Mouse (Mus musculus) small intestine, adult 10 weeks (tissue): ENCODE results near the gene Fam162b. TPM values are rescaled to one million over a fixed set of nuclear protein-coding genes. Genes with fewer than 3 reads are reported as not detected.

ENCODE experiments used
- polyA plus RNA-seq: library from polyadenylated mRNA; stranded (reverse); fragments of 350-450 nt; fragmentation: Illumina TruSeq; extraction: RNeasy Lipid Tissue Mini Kit (QIAGEN cat#74804); gene quantifications from one replicate; pipeline ENCODE4 v1.2.3, GENCODE M21; 2014; ENCODE audit warnings: low replicate concordance

Fam162b gene
- polyA plus RNA-seq = not detected

DNA sequence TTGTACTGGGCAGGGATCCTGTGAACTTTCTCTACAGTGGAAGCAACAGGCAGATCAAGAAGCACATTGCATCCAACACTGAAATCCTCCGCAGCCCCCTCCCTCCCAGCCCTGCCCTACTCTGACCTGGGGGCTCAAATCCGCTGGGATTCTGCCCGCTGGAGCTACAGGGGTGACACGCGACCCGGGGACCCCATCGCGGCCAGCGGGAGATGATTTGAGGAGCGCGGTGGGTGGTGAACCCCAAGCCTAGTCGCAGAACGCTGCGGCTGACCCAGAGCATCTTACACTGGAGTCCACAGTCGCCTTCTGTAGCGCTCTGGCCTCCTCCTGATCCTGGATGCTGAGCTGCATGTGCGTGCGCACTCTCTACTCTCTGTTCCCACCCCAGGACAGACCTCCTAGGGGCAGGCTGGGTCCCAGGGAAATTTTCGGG, at the start of gene Fam162b:
Gene Fam162b, minus strand, starts transcription at position 379 of the 436 bp plus-strand sequence.

DNA sequence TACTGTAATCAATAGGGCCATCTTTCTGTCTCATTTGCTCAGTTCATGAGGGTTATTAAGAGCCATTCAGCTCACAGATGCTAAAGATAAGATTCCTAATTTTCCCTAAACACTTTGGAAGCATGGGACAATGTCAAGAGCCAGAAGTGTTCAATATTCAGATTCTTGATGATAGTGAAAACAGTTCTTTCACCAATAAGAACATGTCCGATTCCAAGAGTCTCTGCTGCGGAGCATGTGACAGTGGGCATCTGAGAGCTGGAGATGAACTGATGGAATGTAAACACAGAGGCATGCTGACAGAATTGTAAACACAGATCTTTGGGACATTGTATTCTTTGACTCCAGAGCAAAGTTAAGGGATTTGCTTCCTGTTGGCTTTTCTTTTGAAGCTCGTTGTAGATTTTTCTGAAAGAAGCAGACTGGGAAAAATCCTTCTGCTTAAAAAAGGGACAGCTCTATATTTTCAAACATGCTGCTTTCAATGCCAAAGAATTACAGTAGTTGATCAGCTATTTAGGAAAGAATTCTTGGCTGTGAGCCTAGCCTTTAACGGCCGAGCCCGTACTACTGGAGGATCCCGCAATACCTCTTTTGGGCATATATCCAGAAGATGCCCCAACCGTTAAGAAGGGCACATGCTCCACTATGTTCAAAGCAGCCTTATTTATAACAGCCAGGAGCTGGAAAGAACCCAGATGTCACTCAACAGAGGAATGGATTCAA, 41.3 kb upstream of the Fam162b start, which contains the start of gene Gprc6a:
Gene Gprc6a, minus strand, starts transcription at position 51 of the 726 bp plus-strand sequence.

Other genes starting within 250 kb of the Fam162b start
- not detected for gene Gm49339, start 109.9 kb downstream of the Fam162b start, polyA plus RNA-seq
- gene Lilr4b, start 109.9 kb downstream of the Fam162b start, polyA plus RNA-seq = 9.5 TPM
- 27.1 TPM for gene Lilrb4a, start 99.6 kb downstream of the Fam162b start, polyA plus RNA-seq
- gene Gprc6a, start 40.9 kb upstream of the Fam162b start, polyA plus RNA-seq = not detected
- 4.2 TPM for gene Rfx6, start 87.2 kb upstream of the Fam162b start, polyA plus RNA-seq